Mouse (Mus musculus) brain, embryonic 14.5 days (tissue): ENCODE results near the gene Cnot1.

Experiments
- CTCF ChIP-seq: fragments of 200-500 bp; IDR thresholded peaks from 2 replicates; pipeline ENCODE4 v1.5.1; 2012; ENCODE audit warnings: inconsistent platforms, mild to moderate bottlenecking, moderate library complexity, borderline replicate concordance; ENCODE audit not compliant: insufficient read depth, insufficient read length; ENCODE audit errors: extremely low read depth
- POLR2A ChIP-seq: fragments of 200-500 bp; IDR thresholded peaks from 2 replicates; pipeline ENCODE4 v1.6.1; 2012; ENCODE audit warnings: mild to moderate bottlenecking, inconsistent platforms, borderline replicate concordance; ENCODE audit not compliant: poor library complexity, insufficient read depth, insufficient read length, severe bottlenecking; ENCODE audit errors: extremely low read depth

GRCm38 (mm10) chr8:95741732-95742131 is 65.5 kb downstream of the Cnot1 start:
- TF ChIP-seq CTCF (no peak), POLR2A (no peak)
